Mouse (Mus musculus) brain, embryonic 14.5 days (tissue): ENCODE measurements around the gene Lcp2.

Experiments
- CTCF ChIP-seq: fragments of 200-500 bp; IDR thresholded peaks from 2 replicates; pipeline ENCODE4 v1.5.1; 2012; ENCODE audit warnings: inconsistent platforms, mild to moderate bottlenecking, moderate library complexity, borderline replicate concordance; ENCODE audit not compliant: insufficient read depth, insufficient read length; ENCODE audit errors: extremely low read depth
- POLR2A ChIP-seq: fragments of 200-500 bp; IDR thresholded peaks from 2 replicates; pipeline ENCODE4 v1.6.1; 2012; ENCODE audit warnings: mild to moderate bottlenecking, inconsistent platforms, borderline replicate concordance; ENCODE audit not compliant: poor library complexity, insufficient read depth, insufficient read length, severe bottlenecking; ENCODE audit errors: extremely low read depth

DNA sequence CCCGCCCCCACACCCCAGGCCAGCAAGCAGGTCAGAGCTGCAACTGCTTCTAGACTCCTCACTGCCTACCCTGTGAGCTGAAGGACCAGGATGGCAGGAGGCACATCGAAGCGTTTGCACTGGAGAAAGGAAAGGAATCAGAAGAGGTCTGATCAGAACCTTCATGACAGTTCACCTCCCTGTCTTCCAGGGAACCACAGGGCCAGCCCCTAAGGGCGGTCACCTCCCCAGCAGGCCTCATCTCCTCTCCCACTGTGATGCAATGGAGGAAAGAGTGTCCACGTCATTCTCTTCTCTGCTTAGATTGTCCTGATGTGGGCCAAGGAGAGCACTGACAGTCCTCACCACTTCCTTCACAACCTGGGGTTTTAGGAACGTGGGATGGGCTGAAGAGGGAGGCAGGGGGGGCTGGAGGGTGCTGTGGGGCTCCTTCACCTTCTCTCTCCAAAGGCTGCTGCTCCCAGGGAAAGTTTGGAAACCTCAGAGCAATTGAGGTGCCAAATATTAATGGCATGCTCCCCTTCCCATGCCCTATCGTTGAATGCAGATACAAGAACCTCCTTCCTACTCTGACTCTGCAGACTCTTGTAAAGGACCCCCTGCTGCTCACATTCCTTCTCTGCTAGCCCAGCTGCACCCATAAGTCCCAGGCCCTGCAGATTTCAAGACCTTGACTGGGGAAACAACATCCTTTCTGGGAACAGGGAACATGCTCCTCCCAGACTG lies 36.4 kb upstream of the Lcp2 start:
- TF ChIP-seq CTCF (no peak), POLR2A (no peak)
